Mouse (Mus musculus): ENCODE measurements around the gene Olfr1126.

Gene Olfr1126

GRCm38 (mm10) chr2:87453662-87454061 lies at the start of gene Olfr1126:
TSS of gene Olfr1126 (plus strand) at chr2:87453962.

GRCm38 (mm10) chr2:87416335-87416734 lies 37.4 kb upstream of the Olfr1126 start, which contains the start of gene Olfr1123:
TSS of gene Olfr1123 (plus strand) at chr2:87416635.
- 95% methylated on average over 1 of the region's 1 CpGs for WGBS

DNA sequence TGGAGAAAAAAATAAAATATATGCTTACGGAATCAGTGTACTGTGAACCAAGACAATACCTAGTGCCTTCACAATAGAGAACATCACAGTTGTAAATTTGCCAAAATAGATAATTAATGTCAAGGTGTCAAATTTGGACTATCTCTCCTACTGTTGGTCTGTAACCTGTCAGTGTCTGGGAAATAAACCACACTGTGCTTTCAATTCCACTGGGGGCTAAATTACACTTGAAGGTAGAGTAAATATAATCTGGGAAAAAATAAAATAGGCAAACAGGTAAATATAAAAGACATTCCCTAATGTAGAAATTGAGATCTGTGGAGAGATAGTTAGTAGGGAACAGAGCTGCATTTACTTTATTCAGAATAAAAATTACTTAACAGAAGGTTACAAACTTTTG lies 23.8 kb upstream of the Olfr1126 start, which contains the start of gene Olfr1124:
Gene Olfr1124 (plus strand): TSS at position 301 of the 400 bp plus-strand sequence.
- 88% methylated on average over 1 of the region's 1 CpGs for WGBS

DNA sequence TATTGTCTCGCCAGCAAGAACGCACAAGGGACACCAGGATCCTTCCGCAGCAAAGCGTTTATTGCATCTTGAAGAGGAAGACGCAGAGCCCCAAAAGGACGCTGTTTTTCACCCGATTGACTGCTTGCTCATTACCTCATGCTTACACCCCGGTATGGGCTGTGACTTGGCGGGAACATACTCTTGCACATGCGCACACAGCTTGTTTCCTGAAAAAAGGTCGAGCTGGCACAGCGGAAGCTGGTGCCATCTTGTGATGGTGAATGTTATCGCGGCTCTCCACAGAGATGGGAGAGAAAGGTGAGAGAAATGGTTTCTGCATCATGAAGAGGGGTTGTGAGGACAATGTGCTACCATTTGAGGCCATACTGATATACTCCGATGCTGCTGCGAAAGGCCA lies 16.0 kb upstream of the Olfr1126 start:
- 92% methylated on average over 16 of the region's 16 CpGs for WGBS

GRCm38 (mm10) chr2:87461769-87462168 lies 8.0 kb downstream of the Olfr1126 start:
- WGBS = 91% methylated on average over 4 of the region's 4 CpGs

- 87% methylated on average over 4 of the region's 4 CpGs for whole genome bisulfite sequencing
Measured at GRCm38 (mm10) chr2:87481158-87481557, 27.4 kb downstream of the Olfr1126 start.

- WGBS = 80% methylated on average over 2 of the region's 2 CpGs
Measured at GRCm38 (mm10) chr2:87482276-87482675, 28.5 kb downstream of the Olfr1126 start.

GRCm38 (mm10) chr2:87496993-87497392 lies 43.2 kb downstream of the Olfr1126 start, which contains the start of gene Pramel7:
TSS of gene Pramel7 (minus strand) at chr2:87497093.
- WGBS = 85% methylated on average over 4 of the region's 5 CpGs

DNA sequence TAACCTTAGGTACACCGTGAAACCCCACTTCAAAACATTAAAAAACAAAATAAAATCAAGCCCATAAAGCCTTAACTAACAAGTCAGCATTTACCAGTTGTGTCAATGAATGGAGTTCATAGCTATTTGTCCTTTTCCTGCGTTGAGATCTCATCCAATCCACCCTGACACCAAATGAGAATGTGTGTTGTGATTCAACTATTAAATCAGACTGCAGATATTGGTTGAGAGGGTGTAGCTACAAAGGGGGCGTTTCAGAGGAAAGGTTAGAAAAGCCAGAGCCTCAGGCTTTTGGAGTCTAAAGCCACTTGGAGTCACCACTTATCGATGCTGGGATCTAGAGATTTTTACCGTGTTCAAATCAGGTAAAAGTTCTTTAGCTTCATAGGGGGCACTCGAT lies 52.5 kb downstream of the Olfr1126 start, which contains the start of gene Pramel6:
Gene Pramel6 (plus strand): TSS at position 301 of the 400 bp plus-strand sequence.
- WGBS = 88% methylated on average over 6 of the region's 6 CpGs

All from cerebral cortex, adult 2 months (tissue).